In genomic region chr5:67295682-67296081, GRCm38 (mm10) we compare ENCODE assay signal across 32 mouse cellular contexts. TPM values are rescaled to one million over a fixed set of nuclear protein-coding genes. Genes with fewer than 3 reads are reported as not detected.
DNase-seq lines count a peak whose midpoint lies in the region; ATAC-seq and TF ChIP-seq lines count a peak whose summit lies in the region.
"Had no signal": no experiment of that assay in that cellular context is flagged by ENCODE, and none has a peak within 500 bp of the region (broad histone marks: within the 10 kb centered on the region; RNA-seq: fewer than 3 reads in every experiment).

No protein-coding gene starts in this region.

- no peak overlapping the region for H3K4me3 ChIP-seq in liver, embryonic 14.5 days (ENCODE audit: insufficient read depth in 1 of 2, low read depth in 2 of 2, low read length in 2 of 2)
- H3K4me3 ChIP-seq in liver, postnatal 0 days (ENCODE audit: low read depth, low read length), result no peak overlapping the region
- no peak overlapping the region for H3K4me3 ChIP-seq in forebrain, embryonic 12.5 days (replicated peaks)
- H3K4me3 ChIP-seq: embryonic facial prominence, embryonic 13.5 days; forebrain, embryonic 13.5 days; heart, embryonic 13.5 days; hindbrain, embryonic 10.5 days; hindbrain, embryonic 15.5 days; kidney, embryonic 15.5 days; layer of hippocampus, adult 2 months had no signal

- DNase-seq in frontal cortex, postnatal 25 days (ENCODE audit: low spot score in 2 of 2), result no peak
- DNase-seq in liver, embryonic 14.5 days (ENCODE audit: low read depth in 3 of 3, low spot score in 3 of 3), result no peak
- DNase-seq in liver, postnatal 0 days, result no peak
- peak; percentile 47 for DNase-seq in brain, adult 2 months (ENCODE audit: low read depth, low spot score)
- DNase-seq: adrenal gland, adult 8-10 months; cerebellum, adult 11 months; cerebellum, adult 9-10 months; gastrocnemius, postnatal 25 days; heart, postnatal 10 days; kidney, adult 11 months; layer of hippocampus, postnatal 36 days; left cerebral cortex, postnatal 4 days; lung, embryonic 14.5 days; lung, postnatal 14 days; spleen, adult 18-20 months; thymus, adult 2 months; thymus, postnatal 36 days had no signal

- no peaks in the 10 kb centered on the region for H3K9me3 ChIP-seq in liver, embryonic 14.5 days (ENCODE audit: control insufficient read depth, low read length)
- H3K9me3 ChIP-seq in liver, postnatal 0 days (ENCODE audit: low read length), result no peaks in the 10 kb centered on the region
- no peaks in the 10 kb centered on the region for H3K9me3 ChIP-seq in forebrain, embryonic 12.5 days
- H3K9me3 ChIP-seq: embryonic facial prominence, embryonic 13.5 days; forebrain, embryonic 13.5 days; G1E; heart, embryonic 13.5 days; hindbrain, embryonic 10.5 days; hindbrain, embryonic 15.5 days; kidney, embryonic 15.5 days had no signal

- no peak overlapping the region for H3K9ac ChIP-seq in liver, embryonic 14.5 days (replicated peaks)
- H3K9ac ChIP-seq in liver, postnatal 0 days (replicated peaks), result no peak overlapping the region
- H3K9ac ChIP-seq in forebrain, embryonic 12.5 days, result no peak overlapping the region
- H3K9ac ChIP-seq: embryonic facial prominence, embryonic 13.5 days; forebrain, embryonic 13.5 days; heart, embryonic 13.5 days; hindbrain, embryonic 15.5 days; kidney, embryonic 15.5 days; lung, embryonic 14.5 days had no signal

- H3K27ac ChIP-seq in liver, embryonic 14.5 days, result peak overlapping the region; percentile 25
- H3K27ac ChIP-seq in liver, postnatal 0 days (ENCODE audit: low read depth), result no peak overlapping the region
- no peak overlapping the region for H3K27ac ChIP-seq in forebrain, embryonic 12.5 days
- H3K27ac ChIP-seq: embryonic facial prominence, embryonic 13.5 days; forebrain, embryonic 13.5 days; heart, embryonic 13.5 days; hindbrain, embryonic 10.5 days; hindbrain, embryonic 15.5 days; kidney, embryonic 15.5 days; layer of hippocampus, adult 2 months; stomach, postnatal 0 days had no signal

- TF ChIP-seq EP300 in liver, embryonic 14.5 days (IDR thresholded peaks at IDR 0.05; ENCODE audit: low read depth), result no peak
- no peak for TF ChIP-seq EP300 in liver, postnatal 0 days (IDR thresholded peaks at IDR 0.05; ENCODE audit: low read depth)

- TF ChIP-seq CTCF in liver, embryonic 14.5 days (IDR thresholded peaks at IDR 0.05; ENCODE audit: low read depth), result no peak
- no peak for TF ChIP-seq CTCF in liver, postnatal 0 days (IDR thresholded peaks at IDR 0.05; ENCODE audit: low read depth)

- H3K4me2 ChIP-seq in liver, embryonic 14.5 days (ENCODE audit: low read depth), result no peak overlapping the region
- H3K4me2 ChIP-seq in liver, postnatal 0 days (ENCODE audit: low read depth, low read length), result no peak overlapping the region
- H3K4me2 ChIP-seq in forebrain, embryonic 12.5 days, result no peak overlapping the region
- H3K4me2 ChIP-seq: embryonic facial prominence, embryonic 13.5 days; forebrain, embryonic 13.5 days; heart, embryonic 13.5 days; hindbrain, embryonic 15.5 days; kidney, embryonic 15.5 days; lung, embryonic 14.5 days; midbrain, embryonic 11.5 days had no signal

- no peaks in the 10 kb centered on the region for H3K27me3 ChIP-seq in liver, embryonic 14.5 days (ENCODE audit: control insufficient read depth, insufficient read depth, low read length)
- no peaks in the 10 kb centered on the region for H3K27me3 ChIP-seq in liver, postnatal 0 days (ENCODE audit: insufficient read depth, low read length)
- H3K27me3 ChIP-seq in forebrain, embryonic 12.5 days, result no peaks in the 10 kb centered on the region
- H3K27me3 ChIP-seq: embryonic facial prominence, embryonic 13.5 days; forebrain, embryonic 13.5 days; heart, embryonic 13.5 days; hindbrain, embryonic 15.5 days; kidney, embryonic 15.5 days had no signal

- H3K4me1 ChIP-seq in liver, embryonic 14.5 days (replicated peaks; ENCODE audit: control insufficient read depth in 2 of 2, insufficient read depth in 2 of 2, low read length in 1 of 2), result peaks cover 13 to 20% of the 10 kb centered on the region in 2 experiments
- peaks cover 12% of the 10 kb centered on the region for H3K4me1 ChIP-seq in liver, postnatal 0 days (ENCODE audit: insufficient read depth)
- H3K4me1 ChIP-seq in forebrain, embryonic 12.5 days, result no peaks in the 10 kb centered on the region
- H3K4me1 ChIP-seq: embryonic facial prominence, embryonic 13.5 days; forebrain, embryonic 13.5 days; heart, embryonic 13.5 days; hindbrain, embryonic 10.5 days; hindbrain, embryonic 15.5 days; kidney, embryonic 15.5 days had no signal

- peak; percentile 90 for ATAC-seq in frontal cortex, adult (ENCODE audit: low TSS enrichment)
- no peak for ATAC-seq in liver, embryonic 14.5 days (ENCODE audit: insufficient read depth)
- no peak for ATAC-seq in liver, postnatal 0 days
- ATAC-seq in megakaryocyte, adult 5-6 weeks (ENCODE audit: poor library complexity, severe bottlenecking), result peak; percentile 48
- no peak for ATAC-seq in forebrain, embryonic 12.5 days (ENCODE audit: low FRiP score)
- ATAC-seq: forebrain, embryonic 13.5 days; inflammation-experienced regulatory T-cells, adult 6 months; midbrain, embryonic 16.5 days had no signal

- peaks cover 15% of the 10 kb centered on the region for H3K36me3 ChIP-seq in liver, embryonic 14.5 days (replicated peaks; ENCODE audit: control insufficient read depth, insufficient read depth, low read depth)
- H3K36me3 ChIP-seq in liver, postnatal 0 days (replicated peaks; ENCODE audit: insufficient read depth, low read length), result peaks cover 25% of the 10 kb centered on the region
- H3K36me3 ChIP-seq in forebrain, embryonic 12.5 days (replicated peaks), result peaks cover 8% of the 10 kb centered on the region

- WGBS in liver, embryonic 14.5 days (ENCODE audit: insufficient replicate concordance), result 81% methylated on average over 6 of the region's 6 CpGs
- 80% methylated on average over 6 of the region's 6 CpGs for WGBS in liver, postnatal 0 days (ENCODE audit: insufficient replicate concordance)
- 89% methylated on average over 6 of the region's 6 CpGs for WGBS in forebrain, embryonic 12.5 days

RNA-seq across cellular contexts. Expression of gene Slc30a9, which starts 11.1 kb away (rescaled TPM):
- 11.7 and 15.8 TPM in 2 replicates for polyA plus RNA-seq in liver, embryonic 14.5 days (2012; rRNA removed)
- polyA plus RNA-seq in liver, embryonic 14.5 days (2014; fragmentation: Nextera tagmentation; extraction: Ambion mirVana), result 70.2 and 72.0 TPM in 2 replicates
- 55.4 and 65.0 TPM in 2 replicates for polyA plus RNA-seq in liver, postnatal 0 days (2015; fragmentation: Nextera tagmentation; extraction: Ambion mirVana)
- total RNA-seq in megakaryocyte, adult 5-6 weeks (2015), result 17.4 and 22.5 TPM in 2 replicates
- total RNA-seq in megakaryocyte, adult 5-6 weeks (2017), result 20.3 and 42.4 TPM in 2 replicates
- polyA plus RNA-seq in forebrain, embryonic 12.5 days (2016; fragmentation: Nextera tagmentation; extraction: Ambion mirVana), result 130 and 135 TPM in 2 replicates

RNA-seq across cellular contexts. Expression of gene Tmem33, which starts 35.3 kb away (rescaled TPM):
- 41.4 and 45.3 TPM in 2 replicates for polyA plus RNA-seq in liver, embryonic 14.5 days (2012; rRNA removed)
- polyA plus RNA-seq in liver, embryonic 14.5 days (2014; fragmentation: Nextera tagmentation; extraction: Ambion mirVana), result 83.7 and 83.8 TPM in 2 replicates
- 86.4 and 90.0 TPM in 2 replicates for polyA plus RNA-seq in liver, postnatal 0 days (2015; fragmentation: Nextera tagmentation; extraction: Ambion mirVana)
- total RNA-seq in megakaryocyte, adult 5-6 weeks (2015), result 99.7 and 105 TPM in 2 replicates
- total RNA-seq in megakaryocyte, adult 5-6 weeks (2017), result 38.6 and 47.3 TPM in 2 replicates
- 107 and 113 TPM in 2 replicates for polyA plus RNA-seq in forebrain, embryonic 12.5 days (2016; fragmentation: Nextera tagmentation; extraction: Ambion mirVana)

Comparison
In these comparisons a context has a peak if more than half of its experiments do, and no peak if none do; other contexts are left out.
1. ATAC-seq: peak in frontal cortex, adult (single experiment) and megakaryocyte, adult 5-6 weeks (single experiment); none in liver, embryonic 14.5 days (single experiment), liver, postnatal 0 days (single experiment) and forebrain, embryonic 12.5 days (single experiment).